Mouse (Mus musculus) skeletal muscle tissue, postnatal 0 days (tissue): ENCODE data around the gene Pex10. TPM values are rescaled to one million over a fixed set of nuclear protein-coding genes. Genes with fewer than 3 reads are reported as not detected.

Source experiments
- polyA plus RNA-seq: library from polyadenylated mRNA; unstranded; fragments of >200 nt; fragmentation: Nextera tagmentation; extraction: Ambion mirVana; gene quantifications from 2 replicates; pipeline ENCODE4 v1.2.1, GENCODE M21; 2015

Pex10 gene
- polyA plus RNA-seq = 17.0 and 17.5 TPM in 2 replicates

DNA sequence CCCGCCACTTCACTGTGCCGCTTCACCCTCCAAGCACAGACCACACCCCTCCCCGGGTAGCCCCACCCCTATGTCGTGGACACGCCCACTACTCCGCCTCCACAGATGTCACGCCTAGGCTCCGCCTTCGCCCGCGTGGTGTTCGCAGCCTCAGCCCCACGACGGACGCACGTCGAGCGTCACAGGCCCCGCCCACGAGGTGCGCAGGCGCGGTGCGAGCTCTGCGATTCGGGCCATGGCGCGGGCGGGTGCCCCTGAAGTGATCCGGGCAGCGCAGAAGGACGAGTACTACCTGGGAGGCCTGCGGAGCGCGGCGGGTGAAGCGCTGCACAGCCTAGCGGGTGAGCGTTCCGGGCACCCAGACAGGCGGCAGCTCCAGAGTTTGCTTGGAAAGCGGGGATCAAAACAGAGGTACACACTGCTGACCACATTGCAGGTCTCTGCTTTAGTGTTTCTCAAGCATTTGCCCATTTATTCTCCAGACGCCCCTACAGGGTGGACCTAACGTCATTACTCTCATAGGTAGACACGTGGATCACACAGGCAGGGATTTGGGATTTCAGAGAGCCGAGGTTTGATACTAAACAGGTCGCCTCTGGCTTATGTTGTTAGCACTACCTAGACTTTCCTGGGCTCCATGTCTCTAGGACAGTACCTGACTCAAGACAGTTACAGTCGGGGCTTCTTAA is at the start of gene Pex10:
Pex10 (plus strand) TSS at position 183 of the 689 bp plus-strand sequence.

DNA sequence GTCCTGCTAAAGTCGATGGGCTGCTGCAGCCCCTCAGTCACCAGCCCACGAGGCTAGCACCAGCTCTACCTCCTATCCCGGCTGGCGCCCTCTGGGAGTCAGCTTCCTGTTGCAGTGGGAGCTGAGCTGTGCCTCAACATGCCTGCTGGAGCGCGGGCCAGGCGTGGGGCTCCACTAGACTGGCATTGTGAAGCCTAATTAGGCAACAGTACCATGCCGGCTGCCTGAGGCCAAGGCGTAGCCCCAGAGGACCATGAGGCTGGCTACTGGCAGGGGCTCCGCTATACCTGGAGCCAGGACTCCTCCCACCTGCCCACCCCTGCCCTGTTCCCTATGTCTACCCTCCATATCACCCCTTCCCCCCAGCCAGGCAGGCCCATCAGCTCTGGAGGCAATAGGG is 10.1 kb upstream of the Pex10 start, which contains the start of gene Plch2:
Plch2 (minus strand) TSS at position 61 of the 400 bp plus-strand sequence.

DNA sequence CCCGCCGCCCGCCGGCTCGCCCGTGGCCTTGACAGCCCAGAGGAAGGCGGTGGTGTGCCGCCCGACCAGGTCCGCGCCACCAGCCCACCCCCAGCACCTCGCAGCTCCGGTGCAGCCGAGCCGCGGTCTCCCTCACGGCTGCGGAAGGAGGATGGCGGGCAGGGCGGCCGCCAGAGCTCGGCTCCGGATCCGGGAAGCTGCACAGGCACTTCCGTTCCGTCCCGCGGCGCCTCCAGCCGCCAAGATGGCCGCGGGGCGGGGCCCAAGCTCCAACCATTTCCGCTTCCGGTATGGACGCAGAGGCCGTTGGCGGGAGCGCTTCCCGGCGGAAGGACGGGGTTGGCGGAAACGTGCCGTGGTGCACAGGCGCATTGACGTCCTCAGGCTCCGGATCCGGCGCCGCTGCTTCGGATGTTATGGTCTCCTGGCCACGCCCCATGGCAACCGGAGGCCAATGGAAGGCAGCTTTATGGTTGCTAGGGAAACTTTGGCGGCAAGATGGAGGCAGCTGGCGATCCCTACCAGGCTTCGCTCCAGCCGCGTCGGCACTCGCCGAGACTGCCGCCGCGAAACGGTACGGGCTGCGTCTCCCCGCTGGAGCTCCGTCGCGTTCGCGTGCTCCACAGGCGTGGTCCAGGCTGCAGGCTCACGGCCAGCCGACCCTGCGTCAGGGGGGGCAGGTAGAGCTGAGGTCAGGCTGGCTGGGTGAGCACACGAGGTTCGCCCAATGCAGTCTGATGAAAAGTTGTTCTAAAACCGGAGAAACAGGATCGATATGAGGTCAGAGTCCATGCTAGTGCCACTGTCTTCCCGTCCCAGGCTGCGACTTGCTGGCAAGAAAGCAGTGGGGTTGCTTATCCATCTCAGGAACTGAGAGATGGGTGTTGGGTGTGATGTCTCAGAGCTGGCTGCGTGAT is 19.6 kb downstream of the Pex10 start, which contains the start of the genes Rer1 and Morn1:
Rer1 (minus strand) TSS at position 275 of the 917 bp plus-strand sequence.
Morn1 (plus strand) TSS at position 470 of the 917 bp plus-strand sequence.

Other genes starting within 250 kb of the Pex10 start
- gene Ttc34, start 229.6 kb upstream of the Pex10 start, polyA plus RNA-seq = 0.13 TPM in 1 of 2 replicates, not detected in the other
- gene Mmel1, start 197.4 kb upstream of the Pex10 start, polyA plus RNA-seq = 0.40 and 0.54 TPM in 2 replicates
- 138 and 161 TPM in 2 replicates for gene Fam213b, start 167.9 kb upstream of the Pex10 start, polyA plus RNA-seq
- 0.68 and 0.77 TPM in 2 replicates for gene Tnfrsf14, start 138.5 kb upstream of the Pex10 start, polyA plus RNA-seq
- gene Hes5, start 106.1 kb upstream of the Pex10 start, polyA plus RNA-seq = not detected in 2 replicates
- 20.9 and 25.5 TPM in 2 replicates for gene Pank4, start 102.9 kb upstream of the Pex10 start, polyA plus RNA-seq
- 0.51 TPM in 1 of 2 replicates, not detected in the other for gene Plch2, start 10.2 kb upstream of the Pex10 start, polyA plus RNA-seq
- gene Rer1, start 19.4 kb downstream of the Pex10 start, polyA plus RNA-seq = 103 and 130 TPM in 2 replicates
- gene Morn1, start 19.6 kb downstream of the Pex10 start, polyA plus RNA-seq = 2.4 and 2.6 TPM in 2 replicates
- gene Ski, start 155.6 kb downstream of the Pex10 start, polyA plus RNA-seq = 15.6 and 16.5 TPM in 2 replicates
- gene Faap20, start 182.8 kb downstream of the Pex10 start, polyA plus RNA-seq = 68.4 and 75.7 TPM in 2 replicates